Mouse (Mus musculus): ENCODE measurements around the gene Gm10282. TPM values are rescaled to one million over a fixed set of nuclear protein-coding genes. Genes with fewer than 3 reads are reported as not detected.

Gene Gm10282
- total RNA-seq, 4 experiments from 2014 or later: 4.5 to 9.5 (median 7.9) TPM

GRCm38 (mm10) chr8:72323131-72323725, 18.2 kb upstream of the Gm10282 start:
- no peak for DNase-seq

- peak; percentile 82 for DNase-seq
Observed at GRCm38 (mm10) chr8:72322471-72322889, 17.4 kb upstream of the Gm10282 start.

GRCm38 (mm10) chr8:72321635-72322441, 16.8 kb upstream of the Gm10282 start:
- DNase-seq: no peak

- no peak for DNase-seq
Observed at GRCm38 (mm10) chr8:72320803-72321583, 15.9 kb upstream of the Gm10282 start.

GRCm38 (mm10) chr8:72319921-72320802, 15.1 kb upstream of the Gm10282 start:
- no peak for DNase-seq

GRCm38 (mm10) chr8:72319397-72319796, 14.3 kb upstream of the Gm10282 start:
- no peak for DNase-seq

GRCm38 (mm10) chr8:72318801-72319322, 13.8 kb upstream of the Gm10282 start, which contains the start of gene Klf2:
Gene Klf2 (plus strand): TSS chr8:72319033.
- peak; percentile 96 for DNase-seq

- DNase-seq: no peak
Observed at GRCm38 (mm10) chr8:72317741-72318301, 12.8 kb upstream of the Gm10282 start.

GRCm38 (mm10) chr8:72316053-72316695, 11.1 kb upstream of the Gm10282 start:
- DNase-seq: no peak

GRCm38 (mm10) chr8:72312926-72313518, 8.0 kb upstream of the Gm10282 start:
- no peak for DNase-seq

- DNase-seq: peak; percentile 92
Observed at GRCm38 (mm10) chr8:72310849-72311506, 5.9 kb upstream of the Gm10282 start.

GRCm38 (mm10) chr8:72308276-72308675, 3.2 kb upstream of the Gm10282 start:
- DNase-seq: no peak

GRCm38 (mm10) chr8:72306913-72307312, 1.9 kb upstream of the Gm10282 start:
- no peak for DNase-seq

GRCm38 (mm10) chr8:72303633-72304032, 1.4 kb downstream of the Gm10282 start:
- peak; percentile 82 for DNase-seq

GRCm38 (mm10) chr8:72302986-72303612, 2.0 kb downstream of the Gm10282 start:
- DNase-seq: no peak

- DNase-seq: no peak
Observed at GRCm38 (mm10) chr8:72301497-72301896, 3.6 kb downstream of the Gm10282 start.

GRCm38 (mm10) chr8:72300654-72301400, 4.2 kb downstream of the Gm10282 start:
- DNase-seq: no peak

GRCm38 (mm10) chr8:72298928-72299327, 6.1 kb downstream of the Gm10282 start:
- no peak for DNase-seq

- DNase-seq: no peak
Observed at GRCm38 (mm10) chr8:72296561-72296960, 8.5 kb downstream of the Gm10282 start.

Measured in adrenal gland, adult 8-10 months (tissue).